Mouse (Mus musculus): ENCODE results near the gene Grb7.

DNA sequence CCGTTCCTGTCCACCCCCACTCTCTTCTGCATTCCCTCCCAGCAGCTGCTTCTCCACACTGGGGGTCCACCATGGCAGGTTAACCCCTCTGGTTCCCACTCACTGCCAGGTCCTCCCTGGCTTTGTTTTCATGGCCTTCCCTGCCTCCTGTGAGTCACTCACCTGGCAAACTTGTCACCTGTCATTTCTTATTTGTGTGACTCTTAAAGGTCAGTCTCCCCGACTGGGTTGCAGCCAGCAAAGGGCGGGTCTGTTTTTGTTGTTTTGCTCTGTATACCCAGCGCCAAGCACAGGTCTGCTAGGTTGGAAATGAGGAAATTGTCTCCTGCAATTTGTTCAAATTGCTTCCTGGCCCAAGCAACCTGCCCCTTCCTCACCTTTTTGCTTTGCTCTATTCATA, 515 bp upstream of the Grb7 start:
- TF ChIP-seq CTCF (IDR thresholded peaks at IDR 0.05; ENCODE audit: control insufficient read depth, insufficient read depth, low read length) = no peak
- TF ChIP-seq POLR2A (IDR thresholded peaks at IDR 0.05; ENCODE audit: borderline replicate concordance, control insufficient read depth, low read depth, low read length) = no peak

Measured in bone marrow, adult 2 months (tissue).